In the genomic region with DNA sequence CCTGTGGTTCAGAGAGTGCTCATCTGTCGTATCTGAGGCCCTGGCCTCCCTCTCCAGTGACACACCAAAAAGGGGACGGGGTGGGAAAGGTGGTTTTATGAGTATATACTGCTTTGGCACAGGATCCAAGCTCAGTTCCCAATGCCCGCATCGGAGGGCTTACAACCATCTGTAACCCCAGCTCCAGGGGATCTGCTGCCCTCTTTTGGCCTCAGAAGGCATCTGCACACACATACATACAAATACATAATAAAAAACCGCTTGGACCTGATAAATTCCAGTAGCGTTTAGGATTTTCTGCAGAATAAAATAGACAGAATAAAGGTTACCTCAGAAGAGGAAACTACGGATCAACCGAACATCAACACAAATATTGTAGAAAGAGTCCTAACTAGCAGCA, we compare ENCODE assay signal across 9 mouse cellular contexts. TPM values are rescaled to one million over a fixed set of nuclear protein-coding genes. Genes with fewer than 3 reads are reported as not detected.
A peak's percentile ranks its signal among the peaks of the same experiment; 100 is the strongest.
DNase-seq lines count a peak whose midpoint lies in the region; ATAC-seq and TF ChIP-seq lines count a peak whose summit lies in the region.
"Had no signal": no experiment of that assay in that cellular context is flagged by ENCODE, and none has a peak within 500 bp of the region (broad histone marks: within the 10 kb centered on the region; RNA-seq: fewer than 3 reads in every experiment).

No protein-coding gene starts in this region.

- no peak for ATAC-seq in forebrain, embryonic 15.5 days (replicated peaks)
- ATAC-seq in liver, embryonic 14.5 days (ENCODE audit: insufficient read depth): no peak
- ATAC-seq in liver, embryonic 11.5 days (replicated peaks; ENCODE audit: low FRiP score): no peak
- ATAC-seq in limb, embryonic 12.5 days (ENCODE audit: insufficient number of reproducible peaks, insufficient read depth, low FRiP score, low TSS enrichment, low read depth): no peak

- H3K4me2 ChIP-seq in forebrain, embryonic 15.5 days (replicated peaks): no peak overlapping the region
- H3K4me2 ChIP-seq in liver, embryonic 14.5 days (ENCODE audit: low read depth): no peak overlapping the region
- no peak overlapping the region for H3K4me2 ChIP-seq in liver, embryonic 11.5 days
- H3K4me2 ChIP-seq in limb, embryonic 12.5 days: no peak overlapping the region

- TF ChIP-seq CTCF in liver, embryonic 14.5 days (IDR thresholded peaks at IDR 0.05; ENCODE audit: low read depth): peak; percentile 32
- TF ChIP-seq CTCF in bone marrow, adult 2 months (IDR thresholded peaks at IDR 0.05; ENCODE audit: control insufficient read depth, insufficient read depth, low read length): peak; percentile 15; the same call in 1 of the 2 replicates

- no peak for TF ChIP-seq POLR2A in bone marrow, adult 2 months (IDR thresholded peaks at IDR 0.05; ENCODE audit: borderline replicate concordance, control insufficient read depth, low read depth, low read length)

- peak overlapping the region; percentile 73 for H3K27ac ChIP-seq in forebrain, embryonic 10.5 days
- H3K27ac ChIP-seq in forebrain, embryonic 15.5 days (replicated peaks): no peak overlapping the region
- no peak overlapping the region for H3K27ac ChIP-seq in liver, embryonic 14.5 days
- H3K27ac ChIP-seq in liver, embryonic 11.5 days (ENCODE audit: low read depth, low read length): no peak overlapping the region
- no peak overlapping the region for H3K27ac ChIP-seq in bone marrow, adult 2 months (ENCODE audit: control insufficient read depth, insufficient read depth, low read depth, low read length, poor library complexity)
- peak overlapping the region; percentile 78; the same call in 1 of the 2 replicates for H3K27ac ChIP-seq in limb, embryonic 12.5 days

- 86% methylated on average over 8 of the region's 8 CpGs for WGBS in forebrain, embryonic 10.5 days
- WGBS in forebrain, embryonic 15.5 days: 83% methylated on average over 8 of the region's 8 CpGs
- WGBS in liver, embryonic 14.5 days (ENCODE audit: insufficient replicate concordance): 62% methylated on average over 8 of the region's 8 CpGs
- 77% methylated on average over 8 of the region's 8 CpGs for WGBS in liver, embryonic 11.5 days
- 72% methylated on average over 8 of the region's 8 CpGs for WGBS in bone marrow, adult 2 months
- 82% methylated on average over 8 of the region's 8 CpGs for WGBS in limb, embryonic 12.5 days

- peaks cover 47% of the 10 kb centered on the region for H3K4me1 ChIP-seq in forebrain, embryonic 10.5 days
- peaks cover 33% of the 10 kb centered on the region for H3K4me1 ChIP-seq in forebrain, embryonic 15.5 days
- no peaks in the 10 kb centered on the region for H3K4me1 ChIP-seq in liver, embryonic 14.5 days (replicated peaks; ENCODE audit: control insufficient read depth in 2 of 2, insufficient read depth in 2 of 2, low read length in 1 of 2)
- peaks cover 3% of the 10 kb centered on the region; the same call in 1 of the 2 replicates for H3K4me1 ChIP-seq in liver, embryonic 11.5 days (replicated peaks; ENCODE audit: control insufficient read depth, insufficient read depth, low read length)
- no peaks in the 10 kb centered on the region for H3K4me1 ChIP-seq in bone marrow, adult 2 months (ENCODE audit: control insufficient read depth, insufficient read depth, low read length)
- H3K4me1 ChIP-seq in limb, embryonic 12.5 days (replicated peaks): peaks cover 77% of the 10 kb centered on the region

- no peak for DNase-seq in forebrain, embryonic 10.5 days (ENCODE audit: extremely low spot score, low spot score)
- DNase-seq in liver, embryonic 14.5 days (ENCODE audit: low read depth in 3 of 3, low spot score in 3 of 3): no peak
- no peak for DNase-seq in liver, embryonic 11.5 days (ENCODE audit: low spot score)
- DNase-seq in layer of hippocampus, postnatal 10 days (ENCODE audit: low spot score in 2 of 2): no peak
- no peak for DNase-seq in left cerebral cortex, adult 8-10 months (ENCODE audit: low spot score in 2 of 2)
- DNase-seq: lung, postnatal 10 days had no signal

- no peak overlapping the region for H3K9ac ChIP-seq in forebrain, embryonic 15.5 days (replicated peaks)
- no peak overlapping the region for H3K9ac ChIP-seq in liver, embryonic 14.5 days (replicated peaks)
- H3K9ac ChIP-seq in liver, embryonic 11.5 days (ENCODE audit: low read depth, low read length): no peak overlapping the region
- H3K9ac ChIP-seq in limb, embryonic 12.5 days (replicated peaks): no peak overlapping the region

- no peak for TF ChIP-seq EP300 in liver, embryonic 14.5 days (IDR thresholded peaks at IDR 0.05; ENCODE audit: low read depth)

- H3K4me3 ChIP-seq in forebrain, embryonic 10.5 days: no peak overlapping the region
- no peak overlapping the region for H3K4me3 ChIP-seq in forebrain, embryonic 15.5 days
- H3K4me3 ChIP-seq in liver, embryonic 14.5 days (ENCODE audit: insufficient read depth in 1 of 2, low read depth in 2 of 2, low read length in 2 of 2): no peak overlapping the region
- no peak overlapping the region for H3K4me3 ChIP-seq in liver, embryonic 11.5 days (ENCODE audit: low read depth, low read length)
- H3K4me3 ChIP-seq in bone marrow, adult 2 months (replicated peaks; ENCODE audit: control insufficient read depth, low read depth, low read length): no peak overlapping the region
- H3K4me3 ChIP-seq in limb, embryonic 12.5 days (replicated peaks): no peak overlapping the region

- no peaks in the 10 kb centered on the region for H3K27me3 ChIP-seq in forebrain, embryonic 10.5 days (ENCODE audit: poor library complexity, severe bottlenecking)
- H3K27me3 ChIP-seq in forebrain, embryonic 15.5 days: no peaks in the 10 kb centered on the region
- no peaks in the 10 kb centered on the region for H3K27me3 ChIP-seq in liver, embryonic 14.5 days (ENCODE audit: control insufficient read depth, insufficient read depth, low read length)
- no peaks in the 10 kb centered on the region for H3K27me3 ChIP-seq in liver, embryonic 11.5 days (replicated peaks; ENCODE audit: control insufficient read depth, insufficient read depth, low read length)
- no peaks in the 10 kb centered on the region for H3K27me3 ChIP-seq in limb, embryonic 12.5 days

- no peaks in the 10 kb centered on the region; the same call in 1 of the 2 replicates for H3K36me3 ChIP-seq in forebrain, embryonic 10.5 days (replicated peaks)
- no peaks in the 10 kb centered on the region for H3K36me3 ChIP-seq in forebrain, embryonic 15.5 days
- H3K36me3 ChIP-seq in liver, embryonic 14.5 days (replicated peaks; ENCODE audit: control insufficient read depth, insufficient read depth, low read depth): no peaks in the 10 kb centered on the region
- H3K36me3 ChIP-seq in liver, embryonic 11.5 days (ENCODE audit: control insufficient read depth, insufficient read depth, low read length): no peaks in the 10 kb centered on the region
- H3K36me3 ChIP-seq in limb, embryonic 12.5 days: no peaks in the 10 kb centered on the region

- H3K9me3 ChIP-seq in forebrain, embryonic 10.5 days: no peaks in the 10 kb centered on the region
- H3K9me3 ChIP-seq in forebrain, embryonic 15.5 days: no peaks in the 10 kb centered on the region
- no peaks in the 10 kb centered on the region for H3K9me3 ChIP-seq in liver, embryonic 14.5 days (ENCODE audit: control insufficient read depth, low read length)
- no peaks in the 10 kb centered on the region for H3K9me3 ChIP-seq in liver, embryonic 11.5 days (ENCODE audit: control insufficient read depth, low read length)
- H3K9me3 ChIP-seq in limb, embryonic 12.5 days: no peaks in the 10 kb centered on the region

RNA-seq across cellular contexts. Expression of gene Faap20, which starts 29.5 kb away (rescaled TPM):
- 108 and 110 TPM in 2 replicates for polyA plus RNA-seq in forebrain, embryonic 10.5 days (2016; fragmentation: Nextera tagmentation; extraction: Ambion mirVana)
- 88.2 and 89.3 TPM in 2 replicates for polyA plus RNA-seq in forebrain, embryonic 15.5 days (2015; fragmentation: Nextera tagmentation; extraction: Ambion mirVana)
- 12.2 and 12.8 TPM in 2 replicates for polyA plus RNA-seq in liver, embryonic 14.5 days (2012; rRNA removed)
- polyA plus RNA-seq in liver, embryonic 14.5 days (2014; fragmentation: Nextera tagmentation; extraction: Ambion mirVana): 14.8 and 20.5 TPM in 2 replicates
- 50.1 and 55.0 TPM in 2 replicates for polyA plus RNA-seq in liver, embryonic 11.5 days (2014; fragmentation: Nextera tagmentation; extraction: Ambion mirVana)
- 19.3 and 29.3 TPM in 2 replicates for polyA plus RNA-seq in bone marrow, adult 2 months (2011; ENCODE audit: insufficient read depth, insufficient read length, low replicate concordance, missing spikeins)
- 96.0 and 99.2 TPM in 2 replicates for polyA plus RNA-seq in limb, embryonic 12.5 days (2016; fragmentation: Nextera tagmentation; extraction: Ambion mirVana)
- 10 to 100 TPM; 22.2 to 24.3 TPM for total RNA-seq in layer of hippocampus, postnatal 10 days (2021)
- total RNA-seq in left cerebral cortex, adult 8-10 months (2022): 10 to 100 TPM; 32.7 to 37.6 (median 34.4) TPM

RNA-seq across cellular contexts. Expression of gene Ski, which starts 56.7 kb away (rescaled TPM):
- 8.6 and 9.7 TPM in 2 replicates for polyA plus RNA-seq in forebrain, embryonic 10.5 days (2016; fragmentation: Nextera tagmentation; extraction: Ambion mirVana)
- polyA plus RNA-seq in forebrain, embryonic 15.5 days (2015; fragmentation: Nextera tagmentation; extraction: Ambion mirVana): 14.3 TPM in 2 replicates
- 4.3 and 4.5 TPM in 2 replicates for polyA plus RNA-seq in liver, embryonic 14.5 days (2012; rRNA removed)
- polyA plus RNA-seq in liver, embryonic 14.5 days (2014; fragmentation: Nextera tagmentation; extraction: Ambion mirVana): 2.4 and 2.8 TPM in 2 replicates
- 8.2 and 9.8 TPM in 2 replicates for polyA plus RNA-seq in liver, embryonic 11.5 days (2014; fragmentation: Nextera tagmentation; extraction: Ambion mirVana)
- polyA plus RNA-seq in bone marrow, adult 2 months (2011; ENCODE audit: insufficient read depth, insufficient read length, low replicate concordance, missing spikeins): 7.0 and 10.4 TPM in 2 replicates
- polyA plus RNA-seq in limb, embryonic 12.5 days (2016; fragmentation: Nextera tagmentation; extraction: Ambion mirVana): 18.4 and 18.8 TPM in 2 replicates
- 100 to 1,000 TPM; 118 TPM for total RNA-seq in layer of hippocampus, postnatal 10 days (2021)
- 100 to 1,000 TPM; 118 to 126 (median 121) TPM for total RNA-seq in left cerebral cortex, adult 8-10 months (2022)

Comparison
In these comparisons a context has a peak if more than half of its experiments do, and no peak if none do; other contexts are left out.
1. H3K27ac ChIP-seq: peak in forebrain, embryonic 10.5 days (single experiment) and limb, embryonic 12.5 days (single experiment); none in forebrain, embryonic 15.5 days (single experiment), liver, embryonic 14.5 days (single experiment), liver, embryonic 11.5 days (single experiment) and bone marrow, adult 2 months (single experiment).